Mouse (Mus musculus): Measurements from ENCODE around the gene Tenm2.

GRCm38 (mm10) chr11:37009243-37009642 is 226.5 kb downstream of the Tenm2 start:
- TF ChIP-seq CTCF (IDR thresholded peaks at IDR 0.05 in 2 of 3, conservative IDR thresholded peaks at IDR 0.05 in 1 of 3; ENCODE audit: control insufficient read depth in 1 of 3, insufficient read depth in 1 of 3, low read depth in 2 of 3, low read length in 3 of 3, poor library complexity in 1 of 3, severe bottlenecking in 1 of 3) (no peak), USF1 (IDR thresholded peaks at IDR 0.05; ENCODE audit: low read depth, low read length) (no peak), TBP (IDR thresholded peaks at IDR 0.05; ENCODE audit: low read depth, low read length) (no peak), ZKSCAN1 (IDR thresholded peaks at IDR 0.05; ENCODE audit: low read depth, low read length) (no peak), USF2 (IDR thresholded peaks at IDR 0.05; ENCODE audit: borderline replicate concordance in 1 of 2, insufficient read depth in 1 of 2, low read depth in 1 of 2, low read length in 2 of 2) (no peak), EP300 (IDR thresholded peaks at IDR 0.05; ENCODE audit: low read depth in 1 of 2, low read length in 2 of 2) (no peak), POLR2A (IDR thresholded peaks at IDR 0.05; ENCODE audit: control insufficient read depth in 1 of 2, insufficient read depth in 1 of 2, low read depth in 1 of 2, low read length in 2 of 2, poor library complexity in 1 of 2) (no peak)

Measured in MEL (cell line).